Mouse (Mus musculus): ENCODE data around the gene Safb2. TPM values are rescaled to one million over a fixed set of nuclear protein-coding genes. Genes with fewer than 3 reads are reported as not detected.

The Safb2 gene
- polyA plus RNA-seq, 1 experiment from 2014 or later, result 76.5 TPM

- peaks cover 34% of the 10 kb centered on the region for H3K27me3 ChIP-seq (replicated peaks)
- 0 out of 2 replicates have a peak overlapping the region, but pooled peaks have one; percentile 9 for H3K27ac ChIP-seq (replicated peaks)
- H3K36me3 ChIP-seq, result no peaks in the 10 kb centered on the region
- peaks cover 56% of the 10 kb centered on the region for H3K4me1 ChIP-seq
- peak overlapping the region; percentile 26 for H3K4me3 ChIP-seq (replicated peaks)
- peak overlapping the region; percentile 51 for H3K4me2 ChIP-seq
- no peak overlapping the region for H3K9ac ChIP-seq (replicated peaks)
- H3K9me3 ChIP-seq (replicated peaks), result no peaks in the 10 kb centered on the region
- ATAC-seq (ENCODE audit: low FRiP score), result no peak
- 8% methylated on average over 56 of the region's 60 CpGs for WGBS
These were observed 73.2 kb downstream of the Safb2 start for GRCm38 (mm10) chr17:56510970-56511706.

Other genes starting within 250 kb of the Safb2 start
- gene Ptprs, start 108.1 kb downstream of the Safb2 start, polyA plus RNA-seq (2015; fragmentation: Nextera tagmentation; extraction: Ambion mirVana), result 206 and 247 TPM in 2 replicates
- not detected in 2 replicates for gene Znrf4, start 72.2 kb downstream of the Safb2 start, polyA plus RNA-seq (2015; fragmentation: Nextera tagmentation; extraction: Ambion mirVana)
- 0.95 and 1.4 TPM in 2 replicates for gene Gm20219, start 30.2 kb downstream of the Safb2 start, polyA plus RNA-seq (2015; fragmentation: Nextera tagmentation; extraction: Ambion mirVana)
- 95.9 and 103 TPM in 2 replicates for gene Safb, start 240 bp upstream of the Safb2 start, polyA plus RNA-seq (2015; fragmentation: Nextera tagmentation; extraction: Ambion mirVana)
- 205 and 212 TPM in 2 replicates for gene 2410015M20Rik, start 25.2 kb upstream of the Safb2 start, polyA plus RNA-seq (2015; fragmentation: Nextera tagmentation; extraction: Ambion mirVana)
- 1,028 and 1,172 TPM in 2 replicates for gene Rpl36, start 28.8 kb upstream of the Safb2 start, polyA plus RNA-seq (2015; fragmentation: Nextera tagmentation; extraction: Ambion mirVana)
- 43.3 and 47.2 TPM in 2 replicates for gene Lonp1, start 42.3 kb upstream of the Safb2 start, polyA plus RNA-seq (2015; fragmentation: Nextera tagmentation; extraction: Ambion mirVana)
- 1.4 and 1.6 TPM in 2 replicates for gene Catsperd, start 43.6 kb upstream of the Safb2 start, polyA plus RNA-seq (2015; fragmentation: Nextera tagmentation; extraction: Ambion mirVana)
- gene Ranbp3, start 88.7 kb upstream of the Safb2 start, polyA plus RNA-seq (2015; fragmentation: Nextera tagmentation; extraction: Ambion mirVana), result 94.2 and 95.4 TPM in 2 replicates
- 639 and 709 TPM in 2 replicates for gene Ndufa11, start 133.2 kb upstream of the Safb2 start, polyA plus RNA-seq (2015; fragmentation: Nextera tagmentation; extraction: Ambion mirVana)
- 13.8 and 18.1 TPM in 2 replicates for gene Vmac, start 133.4 kb upstream of the Safb2 start, polyA plus RNA-seq (2015; fragmentation: Nextera tagmentation; extraction: Ambion mirVana)
- gene Nrtn, start 172.9 kb upstream of the Safb2 start, polyA plus RNA-seq (2015; fragmentation: Nextera tagmentation; extraction: Ambion mirVana), result 2.7 and 5.3 TPM in 2 replicates
- gene Dus3l, start 180.2 kb upstream of the Safb2 start, polyA plus RNA-seq (2015; fragmentation: Nextera tagmentation; extraction: Ambion mirVana), result 86.4 and 97.6 TPM in 2 replicates
- 0.87 and 0.93 TPM in 2 replicates for gene Prr22, start 185.7 kb upstream of the Safb2 start, polyA plus RNA-seq (2015; fragmentation: Nextera tagmentation; extraction: Ambion mirVana)
- 5.1 and 5.3 TPM in 2 replicates for gene Rfx2, start 246.4 kb upstream of the Safb2 start, polyA plus RNA-seq (2015; fragmentation: Nextera tagmentation; extraction: Ambion mirVana)